Mouse (Mus musculus): ENCODE measurements around the gene Tm9sf3.

The Tm9sf3 gene

GRCm38 (mm10) chr19:41165914-41166235, 97.9 kb downstream of the Tm9sf3 start:
- DNase-seq: no peak

GRCm38 (mm10) chr19:41165144-41165913, 98.5 kb downstream of the Tm9sf3 start:
- DNase-seq: no peak

- DNase-seq: no peak
Measured at GRCm38 (mm10) chr19:41164447-41165095, 99.2 kb downstream of the Tm9sf3 start.
